Mouse (Mus musculus) small intestine, adult 2 months (tissue): Measurements from ENCODE around the gene Glcci1.

ENCODE experiments used
- CTCF ChIP-seq: fragments of 200-500 bp; IDR thresholded peaks from 2 replicates; pipeline ENCODE4 v1.5.1; 2012; ENCODE audit warnings: low read depth, mild to moderate bottlenecking, control low read depth, inconsistent platforms, low read length, moderate library complexity, mixed read lengths; ENCODE audit not compliant: insufficient replicate concordance, insufficient read length; ENCODE audit errors: extremely low read depth
- POLR2A ChIP-seq: fragments of 200-500 bp; IDR thresholded peaks from 2 replicates; pipeline ENCODE4 v1.6.1; 2012; ENCODE audit warnings: low read depth, mild to moderate bottlenecking, control low read depth, inconsistent platforms, low read length, moderate library complexity

GRCm38 (mm10) chr6:8582377-8582776 lies 73.0 kb downstream of the Glcci1 start:
- no peak for TF ChIP-seq CTCF
- no peak for TF ChIP-seq POLR2A
